Mouse (Mus musculus) mouse embryonic stem cell (cell line): ENCODE measurements around the gene Dse.

Experiments used
- in situ Hi-C, 2 experiments: fragments of 300-500 bp; cut with MboI; formaldehyde crosslinking; loops; 1 replicate in 1 of 2; 3 replicates in 1 of 2; pipeline ENCODE4 v1.14.3; 2019 to 2020; ENCODE audit warnings: low sequenced_read_pairs in 2 of 2, low pct_unique_long_range_greater_than_20kb in 1 of 2, mixed read lengths in 1 of 2; ENCODE audit not compliant: unreplicated experiment in 1 of 2

Dse gene

DNA sequence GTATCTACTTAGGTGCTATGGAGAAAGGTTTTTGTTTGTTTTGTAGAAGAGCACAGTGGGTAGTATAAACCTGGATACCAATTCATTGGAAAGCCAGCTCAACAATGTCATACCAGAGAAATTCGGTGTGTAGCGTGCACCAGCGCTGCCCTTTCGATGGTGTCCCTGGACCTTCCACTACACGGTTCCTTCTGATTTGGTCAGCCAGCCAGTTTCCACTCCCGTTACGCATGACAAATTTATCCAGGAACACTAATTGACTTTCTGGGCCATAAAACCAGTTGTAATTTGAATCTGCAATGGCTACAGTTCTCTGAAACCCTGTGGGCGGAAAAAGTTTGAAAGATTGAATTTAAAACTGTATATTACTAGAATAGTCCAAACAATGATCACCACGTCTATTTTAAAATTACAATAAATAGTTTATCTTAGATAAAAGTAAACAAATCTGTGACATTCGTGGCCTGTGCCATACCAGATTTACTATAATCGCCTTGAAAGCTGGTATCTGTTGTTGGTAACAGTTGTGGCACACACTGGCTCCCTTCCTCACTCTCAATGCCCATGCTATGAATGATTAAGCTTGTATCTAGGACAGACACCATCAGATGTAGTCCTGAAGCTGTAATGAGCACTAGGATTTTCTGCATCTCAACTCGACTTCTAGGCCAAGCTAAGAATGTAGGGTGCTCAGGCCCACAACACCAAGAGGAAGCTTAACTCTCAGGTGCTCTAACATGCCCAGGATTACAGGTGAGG is 51.5 kb downstream of the Dse start:
- in situ Hi-C loops = loop anchor here in 1 of 2 experiments (10.0 kb wide), 1 partner anchor 119 kb away; no protein-coding TSS in a partner anchor

DNA sequence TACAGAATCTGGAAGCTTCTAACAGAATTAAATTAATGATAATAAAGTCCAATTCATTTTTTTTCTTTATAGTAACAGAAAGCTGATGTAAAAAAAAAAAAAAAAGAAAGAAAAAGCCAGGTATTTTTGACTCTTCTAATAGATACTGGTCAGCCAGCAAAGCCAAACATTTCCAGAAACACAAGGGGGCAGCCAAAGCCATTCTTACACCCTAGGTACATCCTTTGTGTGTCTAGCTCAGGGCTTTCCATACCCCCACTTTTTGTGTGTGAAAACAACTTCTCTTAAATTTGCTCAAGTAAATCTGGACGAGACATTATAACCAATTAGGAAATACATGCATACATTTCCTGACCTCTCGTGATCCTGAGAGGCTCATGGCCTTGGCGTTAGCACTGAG is 55.7 kb downstream of the Dse start:
- in situ Hi-C loops = loop anchor here in 1 of 2 experiments (10.0 kb wide), 1 partner anchor 123 kb away; no protein-coding TSS in a partner anchor

DNA sequence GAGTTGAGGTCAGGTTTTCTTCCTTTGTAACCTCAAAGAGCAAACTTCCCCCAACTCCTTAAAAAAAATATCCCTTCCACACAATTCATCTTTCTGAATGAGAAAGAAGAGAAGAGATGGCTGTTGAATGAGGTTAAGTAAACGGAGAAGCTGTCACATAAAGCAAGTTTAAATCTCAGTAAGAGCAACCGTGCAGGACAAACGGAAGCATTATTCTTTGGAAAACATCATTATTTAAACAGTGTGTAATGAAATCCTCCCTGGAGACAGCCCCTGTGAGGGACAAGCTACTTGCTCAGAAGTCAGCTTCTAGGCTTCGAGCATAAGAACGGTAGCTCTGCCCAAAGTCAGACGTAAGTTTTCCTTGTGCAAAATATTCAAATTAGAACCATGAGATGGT is 57.1 kb downstream of the Dse start:
- in situ Hi-C loops = loop anchor here in 1 of 2 experiments (10.0 kb wide), 1 partner anchor 124 kb away; no protein-coding TSS in a partner anchor

DNA sequence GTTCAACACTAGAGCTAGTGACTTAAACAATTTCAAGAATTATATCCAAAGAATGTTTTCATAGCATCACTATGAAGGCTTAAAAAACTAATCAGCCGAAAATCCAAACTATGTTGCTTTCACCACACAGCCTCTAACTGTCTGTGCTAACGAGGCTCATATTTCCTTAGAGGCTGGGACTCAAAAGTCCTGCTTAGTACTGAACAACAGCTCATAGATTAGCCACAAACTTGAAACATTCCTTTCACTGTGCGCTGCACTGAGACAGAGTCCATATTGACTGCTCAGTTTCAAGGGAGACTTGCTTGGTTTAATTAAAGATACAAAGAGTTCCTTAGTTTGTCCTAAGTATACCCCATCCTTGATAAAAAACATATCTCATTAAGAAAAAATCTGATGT is 57.7 kb downstream of the Dse start:
- in situ Hi-C loops = loop anchor here in 1 of 2 experiments (10.0 kb wide), 1 partner anchor 125 kb away; no protein-coding TSS in a partner anchor

DNA sequence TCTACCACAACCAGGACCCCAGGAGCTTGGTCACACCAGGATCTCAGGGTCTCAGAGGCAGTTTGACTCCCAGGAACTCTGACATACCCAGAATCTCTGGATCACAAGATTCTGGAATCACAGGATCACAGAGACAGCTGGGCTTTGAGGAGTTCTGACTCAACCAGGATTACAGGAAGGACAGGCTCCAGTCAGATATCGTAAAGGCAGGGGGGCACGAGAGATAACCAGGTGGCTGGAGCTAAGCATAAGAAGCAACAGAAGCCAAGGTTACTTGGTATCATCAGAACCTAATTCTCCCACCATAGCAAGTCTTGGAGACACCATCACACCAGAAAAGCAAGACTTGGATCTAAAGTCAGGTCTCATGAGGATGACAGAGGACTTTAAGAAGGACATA is 65.8 kb downstream of the Dse start:
- in situ Hi-C loops = no loop called here

DNA sequence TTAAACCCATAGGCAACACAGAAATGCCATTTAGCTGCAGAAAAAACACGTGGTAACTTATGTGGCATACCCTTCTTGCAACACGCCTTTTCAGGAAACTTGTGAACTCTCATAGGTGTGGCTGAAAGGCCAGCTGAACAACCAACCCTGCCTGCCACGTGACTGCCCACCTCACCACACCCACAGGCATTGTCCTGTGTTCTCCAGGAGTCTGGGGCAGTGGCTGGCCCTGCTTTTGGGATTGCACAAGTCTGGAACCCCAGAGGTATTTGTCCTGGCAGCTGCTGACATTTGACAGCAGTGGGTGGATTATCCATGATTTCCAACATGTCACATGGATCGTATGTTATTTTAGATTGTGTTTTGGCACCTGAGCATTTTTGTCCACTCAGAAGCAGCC is 67.7 kb downstream of the Dse start:
- in situ Hi-C loops = no loop called here

DNA sequence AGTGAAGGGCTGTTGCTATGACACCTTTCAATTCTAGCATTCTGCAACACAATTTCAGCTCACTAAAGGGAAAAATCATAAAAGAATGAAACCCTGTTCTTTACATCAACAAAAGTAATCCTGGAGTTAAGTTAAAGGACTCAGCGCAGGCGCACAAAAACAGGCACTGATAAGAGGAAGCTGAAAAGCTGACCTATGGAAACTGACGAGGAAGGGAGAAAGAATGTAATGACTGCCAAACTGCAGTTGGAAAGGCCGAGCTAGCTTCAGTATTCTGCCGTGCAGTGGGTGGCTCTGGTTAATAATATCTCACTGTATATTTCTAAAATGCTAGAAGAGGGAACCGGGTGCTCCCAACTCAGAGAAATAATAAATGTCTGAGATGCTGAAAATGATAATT is 69.5 kb downstream of the Dse start:
- in situ Hi-C loops = no loop called here

DNA sequence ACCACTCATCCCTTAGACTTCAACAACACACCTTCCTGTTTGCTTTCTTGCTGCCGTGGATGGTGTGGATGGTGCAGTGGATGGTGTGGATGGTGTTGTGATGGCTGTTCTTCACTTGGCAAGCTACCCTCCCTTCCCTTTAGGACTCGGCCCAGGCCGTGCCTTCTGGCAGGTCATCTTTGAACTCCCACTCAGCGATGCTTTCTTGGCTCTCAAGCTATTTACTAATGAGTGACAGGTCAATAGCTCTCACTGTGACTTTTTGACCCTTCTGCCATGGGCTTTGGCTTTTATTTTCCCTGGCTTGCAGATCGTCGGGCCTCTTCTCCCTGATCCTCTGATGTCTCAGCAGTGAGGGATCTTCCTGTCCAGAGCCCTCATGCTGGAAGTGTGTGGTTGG is 71.1 kb downstream of the Dse start:
- in situ Hi-C loops = no loop called here

DNA sequence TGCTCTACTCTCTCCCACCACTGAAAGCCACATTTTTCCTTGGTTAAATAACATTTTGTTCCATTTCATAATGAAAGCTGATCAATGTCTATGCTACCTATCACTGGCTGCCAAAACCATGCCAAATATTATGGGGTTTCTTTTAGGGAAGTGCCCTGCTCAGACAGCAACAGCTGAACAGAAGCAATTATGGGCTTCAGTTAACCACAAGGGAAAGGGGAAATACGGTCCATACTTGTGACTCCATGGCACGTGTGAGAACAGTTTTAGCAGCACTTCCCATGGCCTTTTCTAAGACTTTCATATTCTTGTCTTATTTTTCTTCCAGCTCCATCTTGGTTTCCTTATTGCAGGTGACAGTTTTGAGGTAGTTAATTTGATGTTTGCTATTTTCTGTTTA is 76.2 kb downstream of the Dse start:
- in situ Hi-C loops = no loop called here

DNA sequence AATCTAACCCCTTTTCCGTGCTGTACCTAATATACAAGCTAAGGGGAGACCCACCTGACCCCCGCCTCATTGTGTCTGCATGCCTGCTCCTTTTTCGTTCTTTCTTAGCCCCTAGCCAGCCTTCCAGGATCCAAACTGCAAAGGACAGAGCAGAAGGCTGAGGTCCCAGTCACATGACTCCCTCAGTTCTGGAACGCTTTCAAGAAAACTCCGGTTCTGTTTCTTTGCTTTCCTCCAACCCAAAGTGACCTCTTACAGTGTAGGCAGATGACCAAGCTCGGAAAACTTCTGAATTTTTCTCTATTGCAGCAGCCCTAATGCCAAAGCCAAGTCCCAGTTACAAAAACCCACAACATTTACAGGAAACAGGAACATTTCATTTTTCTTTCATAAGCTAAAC is 79.1 kb downstream of the Dse start:
- in situ Hi-C loops = no loop called here

DNA sequence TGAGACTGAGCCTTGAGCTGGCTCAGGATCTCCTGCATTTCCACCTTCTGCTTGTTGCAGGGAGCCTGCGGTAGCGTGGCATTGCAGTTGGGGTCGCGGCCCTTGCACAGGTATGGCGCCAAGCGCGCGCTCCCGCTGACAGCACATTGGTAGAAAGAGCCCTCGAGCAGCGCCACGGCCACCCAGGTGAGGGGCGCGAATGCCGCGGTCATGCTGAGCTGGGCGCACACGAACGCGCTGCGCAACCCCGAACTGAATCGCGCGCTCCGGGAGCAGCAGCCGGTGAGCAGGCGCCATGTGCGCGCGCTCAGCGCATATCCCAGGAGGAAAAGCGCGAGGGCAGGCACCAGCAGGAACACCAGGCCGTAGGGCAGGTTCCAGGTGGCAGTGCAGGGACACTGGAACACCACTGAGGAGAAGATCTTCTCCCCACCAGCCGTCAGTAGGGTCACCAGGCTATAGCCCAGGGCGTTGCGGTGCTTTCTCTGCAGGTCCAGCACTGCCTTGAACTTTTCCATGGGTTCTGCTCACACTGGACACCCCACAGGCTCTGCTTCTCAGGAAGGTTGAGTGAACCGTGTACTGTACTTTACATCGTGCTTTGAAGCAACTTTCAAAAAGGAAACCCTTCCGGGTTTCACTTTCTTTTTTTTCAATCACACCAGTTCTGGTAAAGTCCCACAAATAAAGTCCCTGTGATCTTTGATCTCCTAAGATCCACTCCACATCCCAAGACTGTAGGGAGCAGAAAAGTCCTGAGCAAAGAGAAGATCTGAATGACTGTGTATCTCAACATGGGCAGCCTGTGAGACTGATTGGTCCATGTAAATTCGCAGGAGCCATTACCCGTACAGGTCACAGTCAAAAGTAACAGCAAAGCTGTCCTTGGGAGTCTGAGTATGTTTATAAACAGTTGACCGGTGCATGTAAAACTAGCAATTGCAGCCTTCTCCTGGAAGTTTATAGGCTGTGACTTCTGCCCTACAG is 79.8 kb downstream of the Dse start, which contains the start of gene Calhm6:
Gene Calhm6 (minus strand): TSS at position 593 of the 987 bp plus-strand sequence.
- in situ Hi-C loops = no loop called here

DNA sequence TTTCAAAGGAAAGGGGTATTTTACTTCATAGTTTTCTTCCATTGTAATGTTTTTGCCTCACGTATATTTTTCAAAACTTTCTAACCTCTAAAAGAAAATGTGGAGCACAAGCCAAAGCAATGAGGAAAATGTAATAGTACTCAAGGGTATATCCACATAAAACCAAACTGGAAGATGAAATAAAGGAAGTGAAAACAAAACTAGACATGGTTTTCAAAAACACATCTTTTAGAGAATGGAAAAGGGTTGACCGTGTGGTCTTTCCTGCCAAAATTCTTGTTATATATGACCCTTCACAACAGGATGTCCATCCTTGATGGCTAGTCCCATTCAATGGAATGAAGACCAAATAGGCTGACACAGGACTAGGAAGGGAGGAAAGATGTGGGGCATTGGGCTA is 89.1 kb downstream of the Dse start:
- in situ Hi-C loops = no loop called here

DNA sequence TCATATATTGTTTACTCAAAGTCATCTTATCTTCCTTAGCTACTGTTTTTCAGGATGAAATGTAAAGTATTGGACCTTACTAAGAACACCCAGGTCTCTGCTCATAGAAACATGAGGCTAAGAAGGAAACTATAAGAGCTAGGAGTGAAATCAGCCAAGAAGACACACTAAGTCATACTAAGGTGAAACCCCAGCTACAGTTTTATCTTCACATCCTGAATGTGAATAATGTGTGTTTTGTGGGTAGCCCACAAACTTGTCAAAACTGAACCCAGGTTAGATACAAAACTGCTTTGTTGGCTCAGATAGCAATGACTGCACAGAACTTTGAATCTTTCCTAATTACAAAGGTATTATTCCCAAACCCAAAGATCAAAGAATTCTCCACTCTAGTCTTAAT is 89.7 kb downstream of the Dse start:
- in situ Hi-C loops = no loop called here

DNA sequence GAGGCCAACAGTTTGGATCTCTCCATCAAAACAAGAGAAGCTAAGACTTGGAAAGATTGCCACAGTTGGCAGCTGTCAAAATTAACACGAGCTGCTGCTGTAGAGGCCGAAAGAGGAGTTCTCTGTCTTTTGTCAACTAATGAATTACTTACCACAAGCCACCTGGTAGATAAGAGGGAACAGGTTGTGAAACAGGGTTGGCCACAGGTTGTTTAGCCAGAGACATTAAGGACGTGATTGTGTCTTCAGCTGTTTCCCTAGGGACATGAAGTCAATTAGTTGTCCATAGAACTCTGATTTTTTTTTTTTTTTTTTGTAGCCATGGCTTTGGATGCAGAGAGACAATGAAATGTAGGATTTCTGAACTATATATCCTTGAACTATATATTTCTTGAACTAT is 90.4 kb downstream of the Dse start:
- in situ Hi-C loops = no loop called here

DNA sequence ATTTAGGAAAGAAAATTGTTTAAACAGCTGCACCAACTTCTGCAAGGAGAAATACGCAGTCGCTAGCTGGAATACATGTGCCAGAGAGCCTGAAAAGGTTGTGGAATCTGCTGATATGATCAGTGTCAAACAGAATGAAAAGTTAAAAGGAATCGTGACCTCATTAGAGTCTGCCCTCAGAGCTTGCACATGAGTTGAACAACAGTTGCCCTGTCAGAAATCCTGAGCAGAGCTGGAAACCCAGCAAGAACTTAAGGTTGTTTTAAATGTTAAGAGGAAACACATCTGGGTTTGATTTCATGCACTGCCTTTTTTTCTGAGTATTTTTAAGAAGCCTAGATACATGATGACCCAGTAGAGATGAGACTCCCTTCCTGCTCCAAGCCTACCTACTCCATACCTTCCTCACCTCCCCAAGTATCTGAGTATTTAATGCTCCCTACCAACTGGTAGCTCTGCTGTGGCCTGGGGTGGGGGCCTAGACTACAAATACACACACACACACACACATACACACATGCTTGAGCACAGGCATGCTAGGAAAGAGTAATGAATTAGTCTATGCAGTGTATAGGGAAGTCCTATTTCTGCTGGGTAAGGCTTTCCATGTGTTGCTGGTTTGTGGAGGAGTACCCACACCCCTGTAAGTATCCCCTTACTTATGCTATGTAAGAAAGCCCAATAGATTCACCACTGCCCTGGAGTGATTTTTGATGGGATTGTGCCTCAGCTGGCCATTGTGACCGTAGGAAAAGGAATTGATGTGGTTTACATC is 95.4 kb downstream of the Dse start:
- in situ Hi-C loops = no loop called here

DNA sequence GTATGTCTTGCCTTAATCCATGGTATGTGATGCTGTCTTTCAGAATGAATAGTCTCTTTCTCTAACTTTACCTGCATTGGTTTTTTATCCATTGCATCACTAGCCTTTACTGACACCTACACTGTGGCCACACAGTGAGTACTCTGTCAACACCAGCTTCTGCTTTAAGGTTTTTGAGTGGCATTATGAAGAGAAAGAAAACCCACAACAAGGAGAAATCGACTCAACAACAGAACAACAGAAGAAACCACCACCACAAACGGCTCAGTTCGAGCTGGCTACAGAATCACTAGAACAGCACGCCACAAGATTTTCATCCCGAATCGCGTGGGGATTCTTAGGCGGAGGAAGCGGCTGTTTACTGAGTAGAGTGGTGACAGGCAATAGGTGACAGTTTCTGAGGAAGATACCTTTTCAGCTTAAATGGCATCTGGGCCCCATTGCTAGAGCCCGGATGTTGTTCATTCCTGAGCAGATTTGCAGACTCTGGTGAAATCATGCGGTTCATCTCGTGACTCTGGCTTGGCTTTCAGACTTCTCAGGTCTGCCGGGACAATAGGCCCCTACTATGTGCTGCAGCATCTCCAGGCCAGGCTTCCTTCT is 96.6 kb downstream of the Dse start:
- in situ Hi-C loops = no loop called here
